Mouse (Mus musculus) testis, adult 2 months (tissue): ENCODE measurements at regions not wholly inside any gene's neighbourhood (a gene's known extent, or its start where the extent isn't known, plus 50 kb on each side); places are given as distances from the start of the nearest gene placed in this dataset.

Experiments used
- H3K27ac ChIP-seq: fragments of 200-500 bp; 2 replicates; pipeline ENCODE4 v1.5.1; 2012; ENCODE audit warnings: low read depth, low read length; ENCODE audit not compliant: control insufficient read depth, insufficient read depth
- H3K27me3 ChIP-seq: fragments of 200-500 bp; 2 replicates; pipeline ENCODE4 v1.6.1; 2012; ENCODE audit warnings: mild to moderate bottlenecking, low read length, moderate library complexity; ENCODE audit not compliant: control insufficient read depth, insufficient read depth
- H3K36me3 ChIP-seq: fragments of 200-500 bp; 2 replicates; pipeline ENCODE4 v1.6.1; 2012; ENCODE audit warnings: mild to moderate bottlenecking, low read length; ENCODE audit not compliant: control insufficient read depth, insufficient read depth
- H3K4me1 ChIP-seq: fragments of 200-500 bp; 2 replicates; pipeline ENCODE4 v1.6.1; 2012; ENCODE audit warnings: low read length; ENCODE audit not compliant: control insufficient read depth, insufficient read depth
- H3K4me3 ChIP-seq: fragments of 200-500 bp; 2 replicates; pipeline ENCODE4 v1.5.1; 2012; ENCODE audit warnings: low read depth, mild to moderate bottlenecking, low read length, moderate library complexity, mixed read lengths; ENCODE audit not compliant: control insufficient read depth
- CTCF ChIP-seq: fragments of 200-500 bp; IDR thresholded peaks from 2 replicates; pipeline ENCODE4 v1.5.1; 2012; ENCODE audit warnings: low read depth, mild to moderate bottlenecking, inconsistent platforms, low read length, moderate library complexity; ENCODE audit not compliant: control insufficient read depth, insufficient read depth, insufficient replicate concordance
- POLR2A ChIP-seq: fragments of 200-500 bp; IDR thresholded peaks from 2 replicates; pipeline ENCODE4 v1.6.1; 2012; ENCODE audit warnings: low read depth, mild to moderate bottlenecking, inconsistent platforms, low read length, moderate library complexity; ENCODE audit not compliant: control insufficient read depth

DNA sequence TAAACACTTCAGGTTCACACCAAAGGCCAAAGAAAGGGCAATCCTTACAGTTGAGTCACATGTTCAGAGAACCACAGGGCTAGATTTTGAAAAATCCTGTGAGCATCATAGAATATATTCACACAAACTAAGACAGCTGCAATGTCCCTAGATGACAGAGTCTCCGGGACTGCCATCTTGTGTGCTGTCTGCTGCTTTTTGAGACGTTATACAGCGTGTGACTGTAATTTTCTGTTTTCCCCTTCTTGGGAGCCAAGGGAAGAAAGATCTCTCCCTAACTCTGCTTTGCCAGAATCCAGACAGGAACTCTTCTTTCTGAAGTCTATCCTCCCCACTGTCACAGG, 109.1 kb upstream of the Arhgap5 start:
- no peak overlapping the region for H3K4me3 ChIP-seq
- TF ChIP-seq POLR2A = no peak
- TF ChIP-seq CTCF = no peak

DNA sequence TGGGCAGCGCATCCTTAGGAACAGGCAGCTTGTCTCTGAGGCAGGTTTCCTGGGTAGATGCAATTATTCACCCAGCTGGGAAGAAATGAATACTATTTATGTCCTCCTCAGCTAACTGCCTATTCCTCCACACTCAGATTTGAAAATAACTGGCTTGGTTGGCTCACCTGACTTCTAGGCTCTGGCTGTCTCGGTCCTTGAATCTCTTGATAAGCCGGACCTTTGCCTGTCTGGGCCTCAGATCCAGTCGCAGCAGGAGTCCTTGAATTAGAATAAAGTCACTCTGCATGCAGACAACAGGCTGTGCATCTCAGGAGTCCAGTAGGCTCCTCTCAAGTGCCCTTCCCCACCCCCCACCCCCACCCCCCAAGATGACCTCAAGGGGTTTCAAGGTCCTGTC, 108.7 kb upstream of the Arhgap5 start:
- H3K36me3 ChIP-seq = no peaks in the 10 kb centered on the region
- H3K4me3 ChIP-seq = no peak overlapping the region
- no peaks in the 10 kb centered on the region for H3K4me1 ChIP-seq
- TF ChIP-seq CTCF (no peak), POLR2A (no peak)
- no peaks in the 10 kb centered on the region for H3K27me3 ChIP-seq
- H3K27ac ChIP-seq = no peak overlapping the region

More for the DNA sequence above, 109.1 kb upstream of the Arhgap5 start:
- no peaks in the 10 kb centered on the region for H3K36me3 ChIP-seq
- no peaks in the 10 kb centered on the region for H3K27me3 ChIP-seq
- no peak overlapping the region for H3K27ac ChIP-seq
- H3K4me1 ChIP-seq = no peaks in the 10 kb centered on the region

DNA sequence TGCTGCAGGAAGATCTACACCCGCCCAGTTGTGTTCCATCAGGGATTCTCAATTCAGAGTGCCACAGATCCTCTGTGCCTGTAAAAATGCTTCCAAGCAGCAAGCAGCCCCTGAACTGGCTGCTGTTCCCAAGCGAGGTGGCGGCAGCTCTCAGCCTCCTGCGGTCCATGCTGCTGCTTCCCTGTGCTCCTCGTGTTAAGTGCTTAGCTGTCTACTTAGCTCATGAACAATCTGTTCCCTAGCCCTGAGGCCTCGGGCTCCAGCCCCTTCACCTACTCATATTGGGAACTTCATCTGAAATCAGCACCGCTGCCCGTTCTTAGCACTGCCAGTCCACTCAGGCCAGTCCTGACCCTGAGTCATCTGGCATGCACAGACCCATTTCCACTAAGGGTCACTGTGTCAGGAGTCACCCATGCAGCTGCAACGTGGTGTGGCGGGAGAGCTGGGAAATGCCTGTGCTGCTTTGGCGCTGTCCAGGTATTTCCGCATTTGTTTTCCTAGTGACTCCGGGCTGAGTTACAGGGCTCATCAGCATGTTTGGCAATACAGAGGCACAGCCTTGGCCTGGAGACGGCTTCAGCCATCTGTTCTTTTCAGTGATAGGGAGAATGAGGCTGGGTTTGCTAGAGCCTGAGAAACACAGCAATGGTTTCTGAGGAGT, 107.5 kb upstream of the Arhgap5 start:
- Histone ChIP-seq H3K27ac (no peak overlapping the region), H3K4me1 (no peaks in the 10 kb centered on the region), H3K4me3 (no peak overlapping the region), H3K27me3 (no peaks in the 10 kb centered on the region), H3K36me3 (no peaks in the 10 kb centered on the region)
- TF ChIP-seq POLR2A = no peak

DNA sequence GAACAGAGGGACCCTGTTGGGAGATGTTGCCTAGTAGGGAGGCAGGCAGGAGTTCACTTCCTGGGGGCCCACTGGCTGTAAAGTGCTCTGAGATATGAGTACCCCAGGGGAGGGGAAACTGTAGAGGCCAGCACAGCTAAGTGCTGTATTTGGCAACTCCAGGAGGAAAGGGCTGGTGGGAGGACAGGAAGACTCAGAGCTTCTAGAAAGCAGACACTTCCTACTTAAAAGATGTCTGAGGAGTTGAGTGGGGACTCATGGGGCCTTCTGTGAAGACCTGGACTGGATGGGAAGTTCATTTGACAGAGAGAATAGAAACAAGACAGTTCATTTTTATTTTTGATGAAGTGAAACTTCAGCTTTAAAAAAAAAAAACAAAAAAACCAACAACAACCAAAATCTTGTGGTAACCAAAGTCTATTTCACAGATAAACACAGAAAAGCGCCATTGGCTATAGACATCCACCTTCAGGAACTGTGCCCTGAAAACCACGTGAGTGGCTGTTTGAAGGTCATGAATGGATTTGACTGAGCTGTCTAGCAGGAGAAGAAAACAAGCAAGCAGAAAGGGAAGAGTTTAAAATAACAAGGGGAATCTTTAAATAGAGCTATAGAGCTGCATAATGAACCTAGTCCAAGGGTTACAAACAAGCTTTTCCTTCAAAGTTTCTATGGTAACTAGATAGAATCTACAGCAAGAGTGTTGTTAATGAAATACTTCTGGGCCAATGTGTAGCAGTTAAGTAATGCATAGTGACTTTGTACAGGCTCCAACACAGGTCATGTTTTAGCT, 105.9 kb upstream of the Arhgap5 start:
- Histone ChIP-seq H3K4me3 (no peak overlapping the region), H3K36me3 (no peaks in the 10 kb centered on the region), H3K4me1 (no peaks in the 10 kb centered on the region), H3K27ac (no peak overlapping the region), H3K27me3 (no peaks in the 10 kb centered on the region)
- TF ChIP-seq CTCF (no peak), POLR2A (no peak)

DNA sequence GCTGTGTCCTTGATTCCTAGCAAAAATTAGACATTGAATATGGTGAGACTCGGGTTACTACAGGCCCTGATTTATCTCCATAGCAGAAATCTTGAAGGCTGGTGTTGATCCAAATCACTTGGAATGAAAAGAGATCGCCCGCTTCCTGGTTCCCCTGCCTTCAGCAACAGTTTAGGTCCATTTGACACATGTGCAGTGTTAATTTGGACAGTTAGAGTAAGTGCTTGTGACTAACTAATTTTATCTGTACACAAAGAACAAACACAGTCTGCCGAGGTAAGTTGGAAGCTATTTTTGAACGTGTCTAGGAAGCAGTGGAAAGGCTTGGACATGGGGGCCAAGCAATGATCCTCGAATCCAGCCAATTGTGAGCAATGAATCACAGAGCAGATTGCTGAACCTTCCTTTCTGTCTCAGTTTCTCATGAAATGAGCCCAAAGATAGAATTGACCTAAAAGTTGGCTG, 105.2 kb upstream of the Arhgap5 start:
- no peak overlapping the region for H3K27ac ChIP-seq
- H3K27me3 ChIP-seq = no peaks in the 10 kb centered on the region

DNA sequence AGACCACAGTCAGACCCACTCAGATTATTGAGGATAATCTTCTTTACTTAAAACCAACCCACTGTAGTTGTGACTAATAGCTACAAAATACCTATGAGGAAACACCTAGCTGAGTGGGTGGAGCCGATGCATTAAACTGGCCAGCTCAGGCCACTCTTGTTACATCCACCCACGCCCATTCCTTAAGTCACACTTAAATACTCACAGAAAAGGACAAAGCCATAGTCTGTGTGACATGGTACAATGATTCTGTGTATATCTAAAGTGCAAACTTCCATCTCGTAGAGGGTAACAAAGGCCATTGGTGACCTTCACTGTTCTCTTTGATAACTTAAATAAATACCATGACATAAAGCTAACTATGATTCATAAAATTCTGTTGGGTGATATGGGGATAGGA, 103.7 kb upstream of the Arhgap5 start:
- Histone ChIP-seq H3K27me3 (no peaks in the 10 kb centered on the region), H3K27ac (no peak overlapping the region), H3K36me3 (no peaks in the 10 kb centered on the region), H3K4me1 (no peaks in the 10 kb centered on the region), H3K4me3 (no peak overlapping the region)
- TF ChIP-seq CTCF = no peak
- TF ChIP-seq POLR2A = no peak

More for the DNA sequence above, 105.2 kb upstream of the Arhgap5 start:
- Histone ChIP-seq H3K36me3 (no peaks in the 10 kb centered on the region), H3K4me3 (no peak overlapping the region), H3K4me1 (no peaks in the 10 kb centered on the region)
- TF ChIP-seq CTCF (no peak), POLR2A (no peak)

DNA sequence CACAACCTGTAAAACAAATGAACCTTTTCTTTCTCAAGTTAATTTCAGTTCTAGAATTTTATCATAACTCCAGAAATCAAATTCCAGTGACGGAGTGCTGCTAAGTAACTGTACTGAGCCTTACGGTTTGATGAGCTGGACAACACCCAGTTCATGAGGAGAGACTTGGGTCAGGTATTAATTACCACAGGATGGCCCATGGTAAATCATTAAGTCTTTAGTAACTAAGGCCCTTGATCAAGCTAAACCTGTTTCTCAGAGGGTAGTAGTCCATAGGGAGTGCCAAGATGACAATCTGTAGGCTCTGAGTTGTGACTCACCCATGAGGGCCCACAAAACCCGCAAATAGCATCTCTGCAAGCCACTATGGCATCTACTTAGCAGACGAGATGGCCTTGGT, 101.1 kb upstream of the Arhgap5 start:
- TF ChIP-seq CTCF = no peak
- no peak for TF ChIP-seq POLR2A
- Histone ChIP-seq H3K27ac (no peak overlapping the region), H3K4me1 (peaks cover under 1% of the 10 kb centered on the region; the same call in 1 of the 2 replicates), H3K4me3 (no peak overlapping the region), H3K36me3 (no peaks in the 10 kb centered on the region), H3K27me3 (no peaks in the 10 kb centered on the region)

DNA sequence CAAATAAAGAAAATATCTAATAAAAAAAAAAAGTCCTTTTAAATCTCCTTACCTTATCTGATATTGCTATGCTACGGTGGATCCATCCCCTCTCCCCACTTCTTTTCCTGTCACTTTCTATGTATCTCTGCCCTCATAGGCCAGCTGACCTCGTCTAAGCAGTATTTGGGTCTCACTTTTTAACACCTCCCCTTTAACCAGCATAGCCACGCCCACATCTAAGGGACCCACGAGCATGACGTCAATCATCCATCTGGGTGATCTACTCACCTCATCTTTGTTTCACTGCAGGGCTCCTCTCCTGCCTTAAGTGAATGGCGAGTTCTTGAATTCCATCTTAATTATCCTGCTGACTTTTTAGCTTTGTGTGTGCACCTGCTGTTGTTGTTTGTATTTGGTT, 97.4 kb upstream of the Arhgap5 start:
- no peaks in the 10 kb centered on the region for H3K27me3 ChIP-seq
- no peak overlapping the region for H3K4me3 ChIP-seq
- H3K4me1 ChIP-seq = peaks cover 3% of the 10 kb centered on the region; the same call in 1 of the 2 replicates
- TF ChIP-seq CTCF (no peak), POLR2A (no peak)
- no peak overlapping the region for H3K27ac ChIP-seq
- no peaks in the 10 kb centered on the region for H3K36me3 ChIP-seq
